Mouse (Mus musculus): ENCODE measurements around the gene Cgas. TPM values are rescaled to one million over a fixed set of nuclear protein-coding genes. Genes with fewer than 3 reads are reported as not detected.
A peak's percentile ranks its signal among the peaks of the same experiment; 100 is the strongest.

Cgas gene
- total and polyA plus RNA-seq, 3 experiments = 19.0 to 20.9 TPM; not detected in 1

GRCm38 (mm10) chr9:78474771-78475382 lies 31.8 kb upstream of the Cgas start:
- peaks cover 9 to 12% of the 10 kb centered on the region in 2 experiments for H3K36me3 ChIP-seq (ENCODE audit: control insufficient read depth in 1 of 2, insufficient read depth in 2 of 2, low read length in 2 of 2)
- DNase-seq (ENCODE audit: low read depth, low spot score) = peak; percentile 62
- no peak overlapping the region for H3K9ac ChIP-seq (ENCODE audit: control insufficient read depth, low read depth, low read length, poor library complexity, severe bottlenecking)
- H3K4me1 ChIP-seq (ENCODE audit: control insufficient read depth in 1 of 2, insufficient read depth in 2 of 2, low read length in 2 of 2) = no peaks in the 10 kb centered on the region
- TF ChIP-seq TAL1 (IDR thresholded peaks at IDR 0.05; ENCODE audit: low read length) (no peak), MXI1 (IDR thresholded peaks at IDR 0.05; ENCODE audit: low read depth, low read length) (no peak), NELFE (IDR thresholded peaks at IDR 0.05; ENCODE audit: low read depth, low read length) (no peak), MYB (IDR thresholded peaks at IDR 0.05; ENCODE audit: low read depth, low read length) (no peak), MEF2A (IDR thresholded peaks at IDR 0.05; ENCODE audit: extremely low read depth, insufficient replicate concordance, low read depth, low read length, poor library complexity, severe bottlenecking) (no peak), RAD21 (IDR thresholded peaks at IDR 0.05; ENCODE audit: low read depth, low read length) (no peak), ETS1 (IDR thresholded peaks at IDR 0.05; ENCODE audit: low read depth, low read length) (no peak), JUND (IDR thresholded peaks at IDR 0.05; ENCODE audit: low read depth, low read length) (no peak), SIN3A (IDR thresholded peaks at IDR 0.05; ENCODE audit: low read length) (no peak; the same call in 1 of the 2 replicates), CTCF (IDR thresholded peaks at IDR 0.05 in 2 of 3, conservative IDR thresholded peaks at IDR 0.05 in 1 of 3; ENCODE audit: control insufficient read depth in 1 of 3, insufficient read depth in 1 of 3, low read depth in 2 of 3, low read length in 3 of 3, poor library complexity in 1 of 3, severe bottlenecking in 1 of 3) (no peak), ZMIZ1 (IDR thresholded peaks at IDR 0.05; ENCODE audit: low read depth, low read length) (no peak), MYC (IDR thresholded peaks at IDR 0.05; ENCODE audit: low read depth, low read length) (no peak), POLR2A (IDR thresholded peaks at IDR 0.05; ENCODE audit: control insufficient read depth in 1 of 2, insufficient read depth in 1 of 2, low read depth in 1 of 2, low read length in 2 of 2, poor library complexity in 1 of 2) (no peak; a peak in 1 of 4 replicates)
- no peak overlapping the region for H3K27ac ChIP-seq (ENCODE audit: control insufficient read depth, low read depth, low read length)
- H3K27me3 ChIP-seq (ENCODE audit: control insufficient read depth in 1 of 2, insufficient read depth in 2 of 2, low read length in 2 of 2) = no peaks in the 10 kb centered on the region
- no peaks in the 10 kb centered on the region for H3K9me3 ChIP-seq (replicated peaks; ENCODE audit: insufficient read depth, low read length)
- H3K79me2 ChIP-seq (ENCODE audit: control insufficient read depth, insufficient read depth, low read length, poor library complexity) = peaks cover 14% of the 10 kb centered on the region
- H3K4me3 ChIP-seq (ENCODE audit: control insufficient read depth in 1 of 2, insufficient read depth in 1 of 2, low read depth in 2 of 2, low read length in 2 of 2) = no peak overlapping the region

GRCm38 (mm10) chr9:78474270-78474669 lies 31.2 kb upstream of the Cgas start:
- Histone ChIP-seq H3K27me3 (ENCODE audit: control insufficient read depth in 1 of 2, insufficient read depth in 2 of 2, low read length in 2 of 2) (no peaks in the 10 kb centered on the region), H3K36me3 (ENCODE audit: control insufficient read depth in 1 of 2, insufficient read depth in 2 of 2, low read length in 2 of 2) (peaks cover 7 to 12% of the 10 kb centered on the region in 2 experiments), H3K4me3 (ENCODE audit: control insufficient read depth in 1 of 2, insufficient read depth in 1 of 2, low read depth in 2 of 2, low read length in 2 of 2) (no peak overlapping the region), H3K27ac (ENCODE audit: control insufficient read depth, low read depth, low read length) (no peak overlapping the region), H3K79me2 (ENCODE audit: control insufficient read depth, insufficient read depth, low read length, poor library complexity) (peaks cover 10% of the 10 kb centered on the region), H3K9me3 (replicated peaks; ENCODE audit: insufficient read depth, low read length) (no peaks in the 10 kb centered on the region), H3K4me1 (ENCODE audit: control insufficient read depth in 1 of 2, insufficient read depth in 2 of 2, low read length in 2 of 2) (no peaks in the 10 kb centered on the region), H3K9ac (ENCODE audit: control insufficient read depth, low read depth, low read length, poor library complexity, severe bottlenecking) (no peak overlapping the region)
- TF ChIP-seq POLR2A (IDR thresholded peaks at IDR 0.05; ENCODE audit: control insufficient read depth in 1 of 2, insufficient read depth in 1 of 2, low read depth in 1 of 2, low read length in 2 of 2, poor library complexity in 1 of 2) (peak in 1 of 2 experiments; percentile 11; a peak in 1 of 4 replicates), ZMIZ1 (IDR thresholded peaks at IDR 0.05; ENCODE audit: low read depth, low read length) (peak; percentile 32; the same call in 1 of the 2 replicates), CHD2 (IDR thresholded peaks at IDR 0.05; ENCODE audit: low read length) (no peak)
- DNase-seq (ENCODE audit: low read depth, low spot score) = peak; percentile 50

- TF ChIP-seq SMC3 (IDR thresholded peaks at IDR 0.05; ENCODE audit: low read depth, low read length) (no peak), RCOR1 (IDR thresholded peaks at IDR 0.05; ENCODE audit: low read depth, low read length) (no peak), POLR2AphosphoS2 (IDR thresholded peaks at IDR 0.05; ENCODE audit: low read length) (peak; percentile 26; the same call in 1 of the 2 replicates)
- Histone ChIP-seq H3K4me3 (ENCODE audit: control insufficient read depth in 1 of 2, insufficient read depth in 1 of 2, low read depth in 2 of 2, low read length in 2 of 2) (no peak overlapping the region), H3K9me3 (replicated peaks; ENCODE audit: insufficient read depth, low read length) (no peaks in the 10 kb centered on the region), H3K9ac (ENCODE audit: control insufficient read depth, low read depth, low read length, poor library complexity, severe bottlenecking) (no peak overlapping the region), H3K79me2 (ENCODE audit: control insufficient read depth, insufficient read depth, low read length, poor library complexity) (peaks cover 4% of the 10 kb centered on the region), H3K27me3 (ENCODE audit: control insufficient read depth in 1 of 2, insufficient read depth in 2 of 2, low read length in 2 of 2) (no peaks in the 10 kb centered on the region), H3K36me3 (ENCODE audit: control insufficient read depth in 1 of 2, insufficient read depth in 2 of 2, low read length in 2 of 2) (peaks cover 7 to 10% of the 10 kb centered on the region in 2 experiments), H3K27ac (ENCODE audit: control insufficient read depth, low read depth, low read length) (no peak overlapping the region), H3K4me1 (ENCODE audit: control insufficient read depth in 1 of 2, insufficient read depth in 2 of 2, low read length in 2 of 2) (no peaks in the 10 kb centered on the region)
- DNase-seq (ENCODE audit: low read depth, low spot score) = no peak
Observed at GRCm38 (mm10) chr9:78473588-78473987, 30.6 kb upstream of the Cgas start.
